Mouse (Mus musculus): ENCODE measurements around the gene Clpsl2.
A peak's percentile ranks its signal among the peaks of the same experiment; 100 is the strongest.

Gene Clpsl2

GRCm38 (mm10) chr17:28556635-28557396 lies 7.6 kb downstream of the Clpsl2 start:
- no peak for DNase-seq (ENCODE audit: low read depth in 1 of 2, low spot score in 2 of 2)

- no peak for DNase-seq (ENCODE audit: low read depth in 1 of 2, low spot score in 2 of 2)
Observed at GRCm38 (mm10) chr17:28557772-28558171, 8.6 kb downstream of the Clpsl2 start.

- no peak for DNase-seq (ENCODE audit: low read depth in 1 of 2, low spot score in 2 of 2)
Observed at GRCm38 (mm10) chr17:28560598-28560997, 11.4 kb downstream of the Clpsl2 start, which contains the start of gene Clps. TSS of gene Clps (minus strand) at chr17:28560766.

- DNase-seq (ENCODE audit: low read depth in 1 of 2, low spot score in 2 of 2) = no peak
Observed at GRCm38 (mm10) chr17:28561613-28562012, 12.4 kb downstream of the Clpsl2 start.

GRCm38 (mm10) chr17:28565181-28565580 lies 16.0 kb downstream of the Clpsl2 start:
- DNase-seq (ENCODE audit: low read depth in 1 of 2, low spot score in 2 of 2) = no peak

- no peak for DNase-seq (ENCODE audit: low read depth in 1 of 2, low spot score in 2 of 2)
Observed at GRCm38 (mm10) chr17:28567541-28567940, 18.3 kb downstream of the Clpsl2 start.

GRCm38 (mm10) chr17:28571868-28572267 lies 22.7 kb downstream of the Clpsl2 start:
- DNase-seq (ENCODE audit: low read depth in 1 of 2, low spot score in 2 of 2) = no peak

- DNase-seq (ENCODE audit: low read depth in 1 of 2, low spot score in 2 of 2) = no peak
Observed at GRCm38 (mm10) chr17:28572521-28572920, 23.3 kb downstream of the Clpsl2 start.

- no peak for DNase-seq (ENCODE audit: low read depth in 1 of 2, low spot score in 2 of 2)
Observed at GRCm38 (mm10) chr17:28572941-28573340, 23.7 kb downstream of the Clpsl2 start.

GRCm38 (mm10) chr17:28575244-28576125 lies 26.3 kb downstream of the Clpsl2 start, which contains the start of gene Lhfpl5:
TSS of gene Lhfpl5 (plus strand) at chr17:28575641.
- DNase-seq (ENCODE audit: low read depth in 1 of 2, low spot score in 2 of 2) = no peak

- peak in 1 of 2 experiments; percentile 17 for DNase-seq (ENCODE audit: low read depth in 1 of 2, low spot score in 2 of 2)
Observed at GRCm38 (mm10) chr17:28580396-28580795, 31.2 kb downstream of the Clpsl2 start.

- no peak for DNase-seq (ENCODE audit: low read depth in 1 of 2, low spot score in 2 of 2)
Observed at GRCm38 (mm10) chr17:28581056-28581455, 31.8 kb downstream of the Clpsl2 start.

- DNase-seq (ENCODE audit: low read depth in 1 of 2, low spot score in 2 of 2) = no peak
Observed at GRCm38 (mm10) chr17:28586509-28586908, 37.3 kb downstream of the Clpsl2 start.

GRCm38 (mm10) chr17:28588591-28588990 lies 39.4 kb downstream of the Clpsl2 start:
- DNase-seq (ENCODE audit: low read depth in 1 of 2, low spot score in 2 of 2) = no peak

- no peak for DNase-seq (ENCODE audit: low read depth in 1 of 2, low spot score in 2 of 2)
Observed at GRCm38 (mm10) chr17:28590596-28590995, 41.4 kb downstream of the Clpsl2 start.

- no peak for DNase-seq (ENCODE audit: low read depth in 1 of 2, low spot score in 2 of 2)
Observed at GRCm38 (mm10) chr17:28591476-28591875, 42.3 kb downstream of the Clpsl2 start.

- DNase-seq (ENCODE audit: low read depth in 1 of 2, low spot score in 2 of 2) = peak; percentile 41 to 58
Observed at GRCm38 (mm10) chr17:28592998-28593397, 43.8 kb downstream of the Clpsl2 start.

GRCm38 (mm10) chr17:28593965-28594364 lies 44.8 kb downstream of the Clpsl2 start:
- DNase-seq (ENCODE audit: low read depth in 1 of 2, low spot score in 2 of 2) = no peak

- DNase-seq (ENCODE audit: low read depth in 1 of 2, low spot score in 2 of 2) = no peak
Observed at GRCm38 (mm10) chr17:28600780-28601179, 51.6 kb downstream of the Clpsl2 start.

- no peak for DNase-seq (ENCODE audit: low read depth in 1 of 2, low spot score in 2 of 2)
Observed at GRCm38 (mm10) chr17:28601557-28602250, 52.5 kb downstream of the Clpsl2 start.
